ENCODE assay signal across 19 mouse cellular contexts in genomic region chr15:30201211-30201610, GRCm38 (mm10).
"Had no signal": no experiment of that assay in that cellular context is flagged by ENCODE, and none has a peak within 500 bp of the region (broad histone marks: within the 10 kb centered on the region; RNA-seq: fewer than 3 reads in every experiment).

No protein-coding gene starts in this region.

- DNase-seq: kidney, postnatal 10 days; kidney, postnatal 36 days; layer of hippocampus, postnatal 36 days; liver, embryonic 13.5 days; lung, adult 2 months; right cerebral cortex, adult 18-20 months; right cerebral cortex, postnatal 14 days; right cerebral cortex, postnatal 4 days; thymus, adult 2 months; thymus, postnatal 14 days; thymus, postnatal 4 days had no signal

- H3K27ac ChIP-seq: kidney, embryonic 15.5 days; left cerebral cortex, adult 2 months; liver, embryonic 13.5 days; macrophage; midbrain, embryonic 12.5 days; midbrain, embryonic 15.5 days; neural tube, embryonic 12.5 days; neural tube, embryonic 15.5 days; stomach, postnatal 0 days had no signal

- H3K36me3 ChIP-seq: kidney, embryonic 15.5 days; liver, embryonic 13.5 days; midbrain, embryonic 12.5 days; midbrain, embryonic 15.5 days; neural tube, embryonic 12.5 days; neural tube, embryonic 15.5 days had no signal

- H3K4me1 ChIP-seq: kidney, embryonic 15.5 days; liver, embryonic 13.5 days; midbrain, embryonic 12.5 days; midbrain, embryonic 15.5 days; neural tube, embryonic 12.5 days; neural tube, embryonic 15.5 days had no signal

- H3K4me2 ChIP-seq: kidney, embryonic 15.5 days; liver, embryonic 13.5 days; midbrain, embryonic 12.5 days; midbrain, embryonic 15.5 days; neural tube, embryonic 12.5 days; neural tube, embryonic 15.5 days had no signal

- H3K4me3 ChIP-seq: kidney, embryonic 15.5 days; left cerebral cortex, adult 2 months; liver, embryonic 13.5 days; midbrain, embryonic 12.5 days; midbrain, embryonic 15.5 days; neural tube, embryonic 12.5 days; neural tube, embryonic 15.5 days had no signal

- H3K9ac ChIP-seq: kidney, embryonic 15.5 days; liver, embryonic 13.5 days; midbrain, embryonic 12.5 days; midbrain, embryonic 15.5 days; neural tube, embryonic 12.5 days; neural tube, embryonic 15.5 days had no signal

- ATAC-seq: midbrain, embryonic 15.5 days had no signal

- H3K9me3 ChIP-seq: kidney, embryonic 15.5 days; liver, embryonic 13.5 days; midbrain, embryonic 12.5 days; midbrain, embryonic 15.5 days; neural tube, embryonic 12.5 days; neural tube, embryonic 15.5 days had no signal

- H3K27me3 ChIP-seq: kidney, embryonic 15.5 days; liver, embryonic 13.5 days; midbrain, embryonic 12.5 days; midbrain, embryonic 15.5 days; neural tube, embryonic 12.5 days; neural tube, embryonic 15.5 days had no signal
